Mouse (Mus musculus) midbrain, embryonic 11.5 days (tissue): ENCODE data around the gene Gnai2. TPM values are rescaled to one million over a fixed set of nuclear protein-coding genes. Genes with fewer than 3 reads are reported as not detected.

Experiments
- ATAC-seq: fragments of 200-750 bp; cut with Nextera tagmentation; 2 replicates; pipeline ENCODE4 v1.8.0; 2017; ENCODE audit warnings: moderate TSS enrichment, moderate library complexity; ENCODE audit not compliant: low FRiP score
- DNase-seq: peaks from one replicate; pipeline ENCODE4 v3.0.0; 2015; ENCODE audit warnings: low spot score; ENCODE audit errors: missing footprints
- H3K27ac ChIP-seq: fragments of 300-500 bp; sonication (generic); 2 replicates; pipeline ENCODE4 v1.5.1; 2014; ENCODE audit warnings: low read depth, low read length
- H3K27me3 ChIP-seq: fragments of 300-500 bp; sonication (generic); 2 replicates; pipeline ENCODE4 v1.6.1; 2014; ENCODE audit warnings: mild to moderate bottlenecking, low read length, moderate library complexity, mixed read lengths; ENCODE audit not compliant: control insufficient read depth, insufficient read depth
- H3K36me3 ChIP-seq: fragments of 300-500 bp; sonication (generic); 2 replicates; pipeline ENCODE4 v1.6.1; 2014; ENCODE audit warnings: mild to moderate bottlenecking, low read length, moderate library complexity, mixed read lengths; ENCODE audit not compliant: control insufficient read depth, insufficient read depth
- H3K4me1 ChIP-seq: fragments of 300-500 bp; sonication (generic); 2 replicates; pipeline ENCODE4 v1.6.1; 2014; ENCODE audit warnings: low read length; ENCODE audit not compliant: control insufficient read depth, insufficient read depth
- H3K4me2 ChIP-seq: fragments of 300-500 bp; sonication (generic); 2 replicates; pipeline ENCODE4 v1.6.1; 2014; ENCODE audit warnings: mild to moderate bottlenecking, moderate library complexity
- H3K4me3 ChIP-seq: fragments of 300-500 bp; sonication (generic); 2 replicates; pipeline ENCODE4 v1.5.1; 2014; ENCODE audit warnings: low read depth, low read length
- H3K9ac ChIP-seq: fragments of 300-500 bp; sonication (generic); 2 replicates; pipeline ENCODE4 v1.6.1; 2014; ENCODE audit warnings: low read length
- H3K9me3 ChIP-seq: fragments of 300-500 bp; sonication (generic); 2 replicates; pipeline ENCODE4 v1.6.1; 2016; ENCODE audit warnings: low read length; ENCODE audit not compliant: control insufficient read depth
- WGBS: fragments of 180-500 bp; shearing (Covaris S2); extraction: QIAGEN DNeasy Blood & Tissue Kit; methylation state at CpG from one replicate; pipeline ENCODE4 v1.1.7; 2014; 5-methylcytosine and 5-hydroxymethylcytosine counted together
- polyA plus RNA-seq: library from polyadenylated mRNA; unstranded; fragments of >200 nt; fragmentation: Nextera tagmentation; extraction: Ambion mirVana; gene quantifications from 2 replicates; pipeline ENCODE4 v1.2.1, GENCODE M21; 2014

Gene Gnai2
- polyA plus RNA-seq, 1 experiment from 2014 or later, result 581 TPM

- Histone ChIP-seq H3K9me3 (no peaks in the 10 kb centered on the region), H3K4me1 (peaks cover 14% of the 10 kb centered on the region), H3K27me3 (peaks cover 34% of the 10 kb centered on the region), H3K4me2 (no peak overlapping the region), H3K36me3 (no peaks in the 10 kb centered on the region), H3K4me3 (no peak overlapping the region), H3K9ac (no peak overlapping the region), H3K27ac (no peak overlapping the region)
- WGBS, result 50% methylated on average over 9 of the region's 9 CpGs
- DNase-seq (no peak), ATAC-seq (no peak)
Observed at GRCm38 (mm10) chr9:107674609-107675429, 39.7 kb upstream of the Gnai2 start.

DNA sequence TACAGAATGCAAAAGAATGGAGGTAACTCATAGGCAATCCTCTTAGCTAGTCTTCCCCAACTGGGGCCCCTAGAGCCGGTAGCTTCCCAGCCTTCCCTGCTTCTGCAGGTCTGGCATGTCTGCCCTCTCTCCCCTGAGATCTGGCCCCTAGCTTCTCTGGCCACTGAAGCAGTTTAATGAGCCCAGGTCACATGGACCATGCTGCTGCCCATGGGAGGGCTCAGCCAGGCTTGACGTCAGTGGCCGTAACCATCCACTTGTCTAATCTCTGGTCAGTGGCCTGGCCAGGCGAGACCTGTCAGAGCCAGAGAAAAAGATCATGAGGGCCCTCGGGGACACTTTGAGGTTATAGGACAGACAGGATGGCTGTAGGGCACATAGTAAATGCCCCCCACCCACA, 35.1 kb upstream of the Gnai2 start:
- Histone ChIP-seq H3K4me3 (no peak overlapping the region), H3K9me3 (no peaks in the 10 kb centered on the region), H3K27ac (no peak overlapping the region), H3K4me2 (no peak overlapping the region), H3K9ac (no peak overlapping the region), H3K36me3 (no peaks in the 10 kb centered on the region), H3K27me3 (peaks cover 14% of the 10 kb centered on the region), H3K4me1 (peaks cover 24% of the 10 kb centered on the region)
- ATAC-seq (no peak), DNase-seq (no peak)
- WGBS, result 41% methylated on average over 5 of the region's 5 CpGs

- H3K27ac ChIP-seq, result no peak within 1 kb of the TSS
- no peak within 1 kb of the TSS for H3K4me2 ChIP-seq
- H3K4me1 ChIP-seq, result peaks cover 22% of the 10 kb centered on the region
- ATAC-seq, result no peak
- H3K9me3 ChIP-seq, result no peaks in the 10 kb centered on the region
- 86% methylated on average over 9 of the region's 9 CpGs for WGBS
- H3K9ac ChIP-seq, result no peak within 1 kb of the TSS
- DNase-seq, result no peak
- H3K27me3 ChIP-seq, result peaks cover 9% of the 10 kb centered on the region; the same call in 1 of the 2 replicates
- no peaks in the 10 kb centered on the region for H3K36me3 ChIP-seq
- H3K4me3 ChIP-seq, result no peak within 1 kb of the TSS
Observed at GRCm38 (mm10) chr9:107669480-107669945, 34.3 kb upstream of the Gnai2 start, which contains the start of gene Slc38a3. Gene Slc38a3 (minus strand): TSS chr9:107669530.

- no peak for DNase-seq
- Histone ChIP-seq H3K36me3 (no peaks in the 10 kb centered on the region), H3K4me2 (no peak overlapping the region), H3K27ac (no peak overlapping the region), H3K4me3 (no peak overlapping the region), H3K4me1 (peaks cover 24% of the 10 kb centered on the region), H3K9me3 (no peaks in the 10 kb centered on the region), H3K9ac (no peak overlapping the region), H3K27me3 (peaks cover 5% of the 10 kb centered on the region; the same call in 1 of the 2 replicates)
- no peak for ATAC-seq
- WGBS, result 63% methylated on average over 3 of the region's 3 CpGs
Observed at GRCm38 (mm10) chr9:107668916-107669315, 33.7 kb upstream of the Gnai2 start.

- Histone ChIP-seq H3K27ac (no peak overlapping the region), H3K4me3 (no peak overlapping the region), H3K4me1 (peaks cover 33% of the 10 kb centered on the region), H3K27me3 (peaks cover 5% of the 10 kb centered on the region; the same call in 1 of the 2 replicates), H3K4me2 (no peak overlapping the region), H3K9ac (no peak overlapping the region; the same call in 1 of the 2 replicates), H3K36me3 (no peaks in the 10 kb centered on the region), H3K9me3 (no peaks in the 10 kb centered on the region)
- DNase-seq (peak; percentile 91), ATAC-seq (no peak)
- WGBS, result 19% methylated on average over 8 of the region's 8 CpGs
Observed at GRCm38 (mm10) chr9:107668011-107668410, 32.8 kb upstream of the Gnai2 start.

GRCm38 (mm10) chr9:107667219-107667618, 32.1 kb upstream of the Gnai2 start:
- peak overlapping the region; percentile 64 for H3K9ac ChIP-seq
- no peaks in the 10 kb centered on the region for H3K9me3 ChIP-seq
- no peak overlapping the region for H3K27ac ChIP-seq
- ATAC-seq (peak; percentile 92), DNase-seq (peak; percentile 97)
- WGBS, result under 1% methylated on average over 24 of the region's 24 CpGs
- H3K27me3 ChIP-seq, result peaks cover 5% of the 10 kb centered on the region; the same call in 1 of the 2 replicates
- H3K36me3 ChIP-seq, result no peaks in the 10 kb centered on the region
- peaks cover 33% of the 10 kb centered on the region for H3K4me1 ChIP-seq
- H3K4me2 ChIP-seq, result peak overlapping the region; percentile 92
- peak overlapping the region; percentile 39 for H3K4me3 ChIP-seq

GRCm38 (mm10) chr9:107666751-107667205, 31.6 kb upstream of the Gnai2 start:
- Histone ChIP-seq H3K4me1 (peaks cover 33% of the 10 kb centered on the region), H3K9me3 (no peaks in the 10 kb centered on the region), H3K27ac (no peak overlapping the region), H3K27me3 (peaks cover 5% of the 10 kb centered on the region; the same call in 1 of the 2 replicates), H3K4me3 (peak overlapping the region; percentile 39), H3K36me3 (no peaks in the 10 kb centered on the region), H3K4me2 (peak overlapping the region; percentile 92), H3K9ac (peak overlapping the region; percentile 64)
- no peak; the same call in 1 of the 2 replicates for ATAC-seq
- WGBS, result under 1% methylated on average over 29 of the region's 30 CpGs
- DNase-seq, result peak; percentile 94

DNA sequence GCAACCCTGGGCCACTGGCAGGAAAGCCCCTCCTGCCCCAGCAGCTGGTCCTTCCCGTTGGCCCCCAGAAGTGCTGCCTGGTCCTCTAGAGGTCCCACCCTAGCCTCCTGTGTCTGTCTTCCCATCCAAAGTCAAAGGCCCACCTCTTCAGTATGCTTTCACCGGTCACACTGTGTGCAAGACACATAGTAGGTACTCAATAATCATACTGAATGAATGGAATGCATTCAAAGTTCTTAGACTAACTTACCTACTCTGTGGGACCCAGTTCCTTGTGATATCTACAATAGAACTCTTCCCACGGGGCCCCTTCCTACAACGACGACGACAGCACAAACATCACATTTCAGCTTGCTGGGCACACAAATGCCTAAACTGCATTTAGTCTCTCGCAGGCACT, 30.1 kb upstream of the Gnai2 start:
- H3K9me3 ChIP-seq, result no peaks in the 10 kb centered on the region
- DNase-seq (no peak), ATAC-seq (no peak)
- 84% methylated on average over 7 of the region's 7 CpGs for WGBS
- no peak overlapping the region for H3K9ac ChIP-seq
- no peak overlapping the region for H3K27ac ChIP-seq
- H3K27me3 ChIP-seq, result peaks cover 5% of the 10 kb centered on the region; the same call in 1 of the 2 replicates
- H3K4me2 ChIP-seq, result no peak overlapping the region
- peaks cover 33% of the 10 kb centered on the region for H3K4me1 ChIP-seq
- no peaks in the 10 kb centered on the region for H3K36me3 ChIP-seq
- H3K4me3 ChIP-seq, result no peak overlapping the region

DNA sequence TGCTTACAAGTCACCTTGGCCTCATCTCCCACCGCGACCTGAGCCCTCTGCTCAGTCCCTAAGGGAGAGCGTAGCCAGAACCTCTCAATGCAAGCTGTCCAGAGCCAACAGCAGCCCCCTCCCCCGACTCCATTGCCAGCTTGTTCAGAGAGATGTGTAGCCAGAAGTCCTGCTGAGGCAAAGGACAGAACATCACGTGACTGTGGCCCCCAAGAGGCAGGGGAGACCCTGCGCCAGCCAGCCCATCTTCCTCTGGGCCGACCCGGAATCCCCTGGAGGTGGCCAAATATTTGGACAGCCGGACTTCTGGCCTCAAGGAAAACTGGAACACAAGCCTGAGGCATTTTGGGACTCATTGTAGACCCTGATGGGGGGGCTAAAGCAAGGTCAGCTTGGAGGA, 28.4 kb upstream of the Gnai2 start:
- H3K4me3 ChIP-seq, result no peak overlapping the region
- no peaks in the 10 kb centered on the region for H3K9me3 ChIP-seq
- H3K27ac ChIP-seq, result no peak overlapping the region
- WGBS, result 44% methylated on average over 9 of the region's 9 CpGs
- peaks cover 33% of the 10 kb centered on the region for H3K4me1 ChIP-seq
- peak overlapping the region; percentile 36; the same call in 1 of the 2 replicates for H3K9ac ChIP-seq
- no peak for ATAC-seq
- H3K4me2 ChIP-seq, result no peak overlapping the region
- DNase-seq, result no peak
- H3K36me3 ChIP-seq, result no peaks in the 10 kb centered on the region
- H3K27me3 ChIP-seq, result peaks cover 5% of the 10 kb centered on the region; the same call in 1 of the 2 replicates
